Mouse (Mus musculus) effector memory CD4-positive, alpha-beta T cell, adult 5 months (primary cell): ENCODE measurements around the gene 4930447C04Rik. TPM values are rescaled to one million over a fixed set of nuclear protein-coding genes. Genes with fewer than 3 reads are reported as not detected.

Source experiments
- polyA plus RNA-seq: library from polyadenylated mRNA; unstranded; fragments of 100-300 nt; shearing (Covaris generic); gene quantifications from one replicate; pipeline ENCODE4 v1.2.1, GENCODE M21; 2017

The 4930447C04Rik gene
- not detected for polyA plus RNA-seq

DNA sequence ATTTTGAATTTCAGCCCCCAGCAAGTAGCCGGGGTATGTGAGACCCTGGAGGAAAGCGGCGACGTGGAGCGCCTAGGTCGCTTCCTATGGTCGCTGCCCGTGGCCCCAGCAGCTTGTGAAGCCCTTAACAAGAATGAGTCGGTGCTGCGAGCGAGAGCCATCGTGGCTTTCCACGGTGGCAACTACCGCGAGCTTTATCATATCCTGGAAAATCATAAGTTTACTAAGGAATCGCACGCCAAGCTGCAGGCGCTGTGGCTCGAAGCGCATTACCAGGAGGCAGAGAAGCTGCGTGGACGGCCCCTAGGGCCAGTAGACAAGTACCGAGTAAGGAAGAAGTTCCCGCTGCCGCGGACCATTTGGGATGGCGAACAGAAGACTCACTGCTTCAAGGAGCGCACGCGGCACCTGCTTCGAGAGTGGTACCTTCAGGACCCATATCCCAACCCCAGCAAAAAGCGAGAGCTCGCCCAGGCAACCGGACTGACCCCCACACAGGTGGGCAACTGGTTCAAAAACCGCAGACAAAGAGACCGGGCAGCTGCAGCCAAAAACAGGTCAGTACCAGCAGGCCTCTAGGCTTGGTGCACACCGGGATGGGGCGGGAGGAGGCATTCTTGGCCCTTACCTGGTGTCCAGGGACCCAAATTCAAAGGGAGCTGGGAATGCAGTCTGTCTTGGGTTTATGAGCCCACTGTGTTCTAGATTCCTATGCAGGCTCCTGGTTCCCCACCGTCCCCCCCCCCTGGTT lies at the start of gene 4930447C04Rik:
4930447C04Rik (minus strand) TSS at position 704 of the 751 bp plus-strand sequence.

DNA sequence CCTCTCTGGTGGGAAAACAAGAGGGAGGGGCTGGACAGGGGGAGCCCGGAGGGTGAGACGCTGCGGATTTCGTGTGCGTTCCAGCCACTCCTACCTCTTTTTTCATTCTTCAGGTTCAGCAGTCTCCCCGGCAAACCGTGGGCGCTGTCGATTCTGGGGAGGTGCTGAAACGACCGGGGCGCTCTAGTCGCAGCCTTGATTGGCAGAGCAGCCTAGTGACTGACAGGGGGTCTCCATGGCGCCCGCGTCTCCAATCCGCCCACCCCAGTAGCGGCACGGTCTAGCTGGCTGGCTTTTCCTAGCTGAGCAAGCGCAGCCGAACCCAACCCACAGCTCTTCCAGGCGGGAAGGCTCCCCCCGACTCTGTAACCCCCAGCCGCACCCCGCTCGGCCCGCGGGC lies 958 bp downstream of the 4930447C04Rik start, which contains the start of gene Six6:
Six6 (plus strand) TSS at position 277 of the 400 bp plus-strand sequence.

Other genes with a start within 250 kb of the 4930447C04Rik start
- gene Ppm1a, start 183.3 kb downstream of the 4930447C04Rik start, polyA plus RNA-seq, result 93.8 TPM
- not detected for gene Six6, start 882 bp downstream of the 4930447C04Rik start, polyA plus RNA-seq
- not detected for gene Six1, start 113.1 kb upstream of the 4930447C04Rik start, polyA plus RNA-seq
- 0.09 TPM for gene Six4, start 172.7 kb upstream of the 4930447C04Rik start, polyA plus RNA-seq
- 19.7 TPM for gene Mnat1, start 182.9 kb upstream of the 4930447C04Rik start, polyA plus RNA-seq